ENCODE assay signal across 8 mouse cellular contexts in the genomic region with DNA sequence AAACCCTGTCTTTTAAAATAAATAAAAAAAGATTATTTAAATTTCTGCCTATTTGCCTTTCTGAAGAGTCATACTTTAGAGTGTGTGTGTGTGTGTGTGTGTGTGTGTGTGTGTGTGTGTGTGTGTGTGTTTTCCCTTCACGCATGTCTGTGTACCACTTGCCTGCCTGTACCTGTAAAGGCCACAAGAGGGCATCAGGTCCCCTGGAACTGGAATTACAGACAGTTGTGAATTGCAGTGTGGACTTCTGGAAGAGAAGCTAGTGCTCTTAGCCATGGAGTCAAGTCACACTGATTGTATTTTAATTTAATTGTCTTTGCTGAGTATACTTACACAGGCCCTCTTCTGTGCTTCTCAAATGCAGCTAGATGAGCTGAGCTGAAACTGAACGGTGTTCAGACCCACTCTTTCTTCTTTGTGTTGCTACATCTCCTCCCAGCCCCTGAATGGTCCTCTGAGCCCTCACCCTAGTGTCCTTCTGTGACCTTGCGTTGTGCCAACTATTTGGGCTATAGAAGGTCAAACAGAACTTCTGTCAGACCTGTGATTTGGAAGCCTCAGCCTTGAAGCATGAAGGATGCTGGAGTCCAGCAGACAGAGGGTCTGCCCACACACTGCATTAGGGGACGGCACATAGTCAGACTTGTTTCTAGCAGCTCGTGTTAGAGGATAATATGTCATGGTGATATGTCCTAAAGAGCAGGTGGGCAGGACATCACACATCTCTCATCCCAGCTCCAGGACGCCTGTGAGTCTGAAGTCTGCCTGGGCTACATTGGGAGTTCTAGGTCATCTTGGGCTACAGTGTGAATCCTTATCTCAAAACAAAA. TPM values are rescaled to one million over a fixed set of nuclear protein-coding genes. Genes with fewer than 3 reads are reported as not detected.
DNase-seq lines count a peak whose midpoint lies in the region; ATAC-seq and TF ChIP-seq lines count a peak whose summit lies in the region.
"Had no signal": no experiment of that assay in that cellular context is flagged by ENCODE, and none has a peak within 500 bp of the region (broad histone marks: within the 10 kb centered on the region; RNA-seq: fewer than 3 reads in every experiment).

No protein-coding gene starts in this region.

- no peak overlapping the region for H3K9ac ChIP-seq in embryonic facial prominence, embryonic 14.5 days (ENCODE audit: low read depth, low read length)
- no peak overlapping the region for H3K9ac ChIP-seq in lung, embryonic 14.5 days

- peak; percentile 57 for ATAC-seq in CD4-positive, CD25-positive, alpha-beta regulatory T cell, adult 4 months
- ATAC-seq in Patski = peak; percentile 76
- ATAC-seq in embryonic facial prominence, embryonic 14.5 days (ENCODE audit: low read depth) = peak; percentile 79; the same call in 1 of the 2 replicates
- peak; percentile 61; the same call in 1 of the 2 replicates for ATAC-seq in lung, embryonic 14.5 days (ENCODE audit: insufficient read depth)

- no peaks in the 10 kb centered on the region for H3K9me3 ChIP-seq in embryonic facial prominence, embryonic 14.5 days (ENCODE audit: control insufficient read depth, low read length)
- no peaks in the 10 kb centered on the region for H3K9me3 ChIP-seq in lung, embryonic 14.5 days (ENCODE audit: low read depth, low read length)

- WGBS in embryonic facial prominence, embryonic 14.5 days = 75% methylated on average over 6 of the region's 6 CpGs
- 67% methylated on average over 6 of the region's 6 CpGs for WGBS in large intestine, adult 2 months
- WGBS in lung, embryonic 14.5 days = 57% methylated on average over 6 of the region's 6 CpGs

- no peak for DNase-seq in Patski (ENCODE audit: low read depth, low spot score)
- peak; percentile 75 for DNase-seq in embryonic facial prominence, embryonic 14.5 days (ENCODE audit: low spot score)
- DNase-seq in heart, postnatal 36 days = peak; percentile 37 to 41
- peak; percentile 18 for DNase-seq in large intestine, adult 2 months (ENCODE audit: low read depth, low spot score)
- DNase-seq in lung, embryonic 14.5 days = peak; percentile 85
- peak; percentile 79 for DNase-seq in retina, embryonic 14.5 days (ENCODE audit: low spot score)

- H3K4me1 ChIP-seq in embryonic facial prominence, embryonic 14.5 days (ENCODE audit: control insufficient read depth, insufficient read depth, low read length) = no peaks in the 10 kb centered on the region
- no peaks in the 10 kb centered on the region for H3K4me1 ChIP-seq in lung, embryonic 14.5 days (ENCODE audit: insufficient read depth)

- 0 out of 2 replicates have a peak, but pooled peaks cover 11% of the 10 kb centered on the region for H3K36me3 ChIP-seq in embryonic facial prominence, embryonic 14.5 days (ENCODE audit: control insufficient read depth, insufficient read depth, low read length)
- H3K36me3 ChIP-seq in lung, embryonic 14.5 days (ENCODE audit: insufficient read depth) = 0 out of 2 replicates have a peak, but pooled peaks cover 7% of the 10 kb centered on the region

- CTCF ChIA-PET in Patski (lab: Charles Lee) = interaction anchor here (0.6 to 3.1 kb wide), 30 partner anchors 9 to 182 kb away, joined by 3 to 29 read pairs (median 4); partner anchors contain the start of gene Smco2

- H3K27ac ChIP-seq in embryonic facial prominence, embryonic 14.5 days (replicated peaks; ENCODE audit: low read depth, low read length) = no peak overlapping the region
- no peak overlapping the region for H3K27ac ChIP-seq in lung, embryonic 14.5 days (ENCODE audit: low read depth)

- in situ Hi-C loops in Patski (cut with MboI; ENCODE audit: low pct_unique_long_range_greater_than_20kb) = loop anchor here (25.0 kb wide), 1 partner anchor 404 kb away; no protein-coding TSS in a partner anchor

- H3K4me2 ChIP-seq in embryonic facial prominence, embryonic 14.5 days (ENCODE audit: low read depth, low read length) = no peak overlapping the region
- H3K4me2 ChIP-seq in lung, embryonic 14.5 days = no peak overlapping the region

- TF ChIP-seq CTCF in Patski (IDR thresholded peaks at IDR 0.05) = peak; percentile 83
- peak; percentile 92 for TF ChIP-seq CTCF in lung, embryonic 14.5 days (IDR thresholded peaks at IDR 0.05; ENCODE audit: low read depth)

- intact Hi-C loops in heart, postnatal 36 days (cut with DNase I) = loop anchor here (1.0 to 2.0 kb wide), 3 partner anchors 55 to 161 kb away; partner anchors contain the start of gene Ppfibp1

- no peaks in the 10 kb centered on the region for H3K27me3 ChIP-seq in Patski
- H3K27me3 ChIP-seq in embryonic facial prominence, embryonic 14.5 days (replicated peaks; ENCODE audit: control insufficient read depth, insufficient read depth, low read length) = no peaks in the 10 kb centered on the region
- H3K27me3 ChIP-seq in lung, embryonic 14.5 days (ENCODE audit: insufficient read depth, low read length) = no peaks in the 10 kb centered on the region

- POLR2A ChIA-PET in Patski (lab: Charles Lee) = no interaction called here

- no peak overlapping the region for H3K4me3 ChIP-seq in embryonic facial prominence, embryonic 14.5 days (ENCODE audit: low read depth, low read length)
- no peak overlapping the region for H3K4me3 ChIP-seq in lung, embryonic 14.5 days (ENCODE audit: low read depth, low read length)

RNA-seq across cellular contexts. Expression of gene Smco2, which starts 16.2 kb away (rescaled TPM):
- not detected for polyA plus RNA-seq in CD4-positive, CD25-positive, alpha-beta regulatory T cell, adult 4 months (2017; shearing (Covaris generic))
- polyA plus RNA-seq in Patski (2021) = not detected
- not detected in 2 replicates for polyA plus RNA-seq in embryonic facial prominence, embryonic 14.5 days (2014; fragmentation: Nextera tagmentation; extraction: Ambion mirVana)
- total RNA-seq in heart, postnatal 36 days (2021) = 1 to 10 TPM; 2.5 to 3.4 TPM
- not detected in 2 replicates for polyA plus RNA-seq in large intestine, adult 2 months (2012; rRNA removed)
- not detected in 2 replicates for polyA plus RNA-seq in lung, embryonic 14.5 days (2014; fragmentation: Nextera tagmentation; extraction: Ambion mirVana)
- total RNA-seq: layer of hippocampus, postnatal 25 days had no signal

RNA-seq across cellular contexts. Expression of gene Arntl2, which starts 37.8 kb away (rescaled TPM):
- polyA plus RNA-seq in CD4-positive, CD25-positive, alpha-beta regulatory T cell, adult 4 months (2017; shearing (Covaris generic)) = 1 to 10 TPM; 1.3 to 1.7 TPM
- polyA plus RNA-seq in Patski (2021) = 8.1 TPM
- polyA plus RNA-seq in embryonic facial prominence, embryonic 14.5 days (2014; fragmentation: Nextera tagmentation; extraction: Ambion mirVana) = 2.6 and 4.1 TPM in 2 replicates
- total RNA-seq in heart, postnatal 36 days (2021) = 1 to 10 TPM in 1 of 2 experiments, under 1 TPM in 1; 0.78 to 1.0 TPM
- polyA plus RNA-seq in large intestine, adult 2 months (2012; rRNA removed) = 0.48 and 2.6 TPM in 2 replicates
- 5.9 and 6.2 TPM in 2 replicates for polyA plus RNA-seq in lung, embryonic 14.5 days (2014; fragmentation: Nextera tagmentation; extraction: Ambion mirVana)

RNA-seq across cellular contexts. Expression of gene Ppfibp1, which starts 54.6 kb away (rescaled TPM):
- 10 to 100 TPM in 1 of 2 experiments, 1 to 10 TPM in 1; 5.8 to 10.1 TPM for polyA plus RNA-seq in CD4-positive, CD25-positive, alpha-beta regulatory T cell, adult 4 months (2017; shearing (Covaris generic))
- 138 TPM for polyA plus RNA-seq in Patski (2021)
- 55.5 and 59.2 TPM in 2 replicates for polyA plus RNA-seq in embryonic facial prominence, embryonic 14.5 days (2014; fragmentation: Nextera tagmentation; extraction: Ambion mirVana)
- total RNA-seq in heart, postnatal 36 days (2021) = 100 to 1,000 TPM; 111 to 115 TPM
- 5.0 and 7.8 TPM in 2 replicates for polyA plus RNA-seq in large intestine, adult 2 months (2012; rRNA removed)
- polyA plus RNA-seq in lung, embryonic 14.5 days (2014; fragmentation: Nextera tagmentation; extraction: Ambion mirVana) = 52.5 and 56.8 TPM in 2 replicates
